Mouse (Mus musculus): ENCODE data around the gene Dlgap3. TPM values are rescaled to one million over a fixed set of nuclear protein-coding genes. Genes with fewer than 3 reads are reported as not detected.

Dlgap3 gene
- polyA plus RNA-seq (2012; ENCODE audit: insufficient read depth, insufficient read length, missing spikeins): not detected in 2 replicates

DNA sequence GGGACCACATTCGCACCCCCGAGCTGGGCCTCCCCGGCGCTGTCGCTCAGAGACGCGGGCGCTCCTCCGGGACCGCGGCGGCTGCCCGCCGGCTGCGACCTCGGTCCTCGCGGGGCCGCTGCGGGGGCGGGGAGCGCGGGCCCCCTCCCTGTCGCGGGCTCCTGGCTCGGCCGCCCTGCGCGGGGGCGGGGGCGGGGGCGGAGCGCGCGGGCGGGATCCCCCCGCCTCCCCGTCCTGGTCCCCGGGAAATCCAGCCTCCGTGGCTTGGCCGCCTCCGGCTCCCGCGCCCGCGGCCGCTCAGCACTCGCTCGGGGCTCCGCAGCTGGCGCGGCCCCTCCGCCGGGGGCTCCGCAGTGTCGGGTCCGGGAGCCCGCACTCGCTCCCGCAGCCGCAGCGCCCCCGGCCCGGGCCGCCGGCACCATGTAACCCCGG, at the start of gene Dlgap3:
Dlgap3 (plus strand) TSS at position 291 of the 432 bp plus-strand sequence.
- Histone ChIP-seq H3K4me3 (ENCODE audit: insufficient read depth, low read depth, low read length) (peak within 1 kb of the TSS; percentile 64), H3K4me1 (ENCODE audit: control insufficient read depth, insufficient read depth, insufficient read length, low read length) (no peaks in the 10 kb centered on the region), H3K27ac (replicated peaks; ENCODE audit: low read depth, low read length) (no peak within 1 kb of the TSS)

DNA sequence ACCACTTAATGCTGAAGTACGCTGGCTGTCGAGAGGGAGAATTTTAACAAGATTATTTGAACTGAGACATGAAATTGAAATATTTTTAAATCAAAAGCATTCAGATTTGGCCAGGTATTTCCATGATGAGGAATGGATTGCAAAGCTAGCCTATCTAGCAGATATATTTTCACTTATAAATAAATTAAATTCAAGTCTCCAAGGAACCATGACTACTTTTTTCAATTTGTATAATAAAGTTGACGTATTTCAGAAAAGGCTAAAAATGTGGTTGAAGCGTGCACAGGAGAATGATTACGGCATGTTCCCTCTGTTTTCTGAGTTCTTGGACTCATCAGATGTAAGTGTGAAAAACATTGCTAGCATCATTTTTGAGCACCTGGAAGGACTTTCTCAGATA, 45.6 kb upstream of the Dlgap3 start, which contains the start of gene Tmem35b:
Tmem35b (plus strand) TSS at position 301 of the 400 bp plus-strand sequence.
- Histone ChIP-seq H3K27ac (replicated peaks; ENCODE audit: low read depth, low read length) (no peak within 1 kb of the TSS), H3K4me1 (ENCODE audit: control insufficient read depth, insufficient read depth, insufficient read length, low read length) (no peaks in the 10 kb centered on the region), H3K4me3 (ENCODE audit: insufficient read depth, low read depth, low read length) (no peak within 1 kb of the TSS)

DNA sequence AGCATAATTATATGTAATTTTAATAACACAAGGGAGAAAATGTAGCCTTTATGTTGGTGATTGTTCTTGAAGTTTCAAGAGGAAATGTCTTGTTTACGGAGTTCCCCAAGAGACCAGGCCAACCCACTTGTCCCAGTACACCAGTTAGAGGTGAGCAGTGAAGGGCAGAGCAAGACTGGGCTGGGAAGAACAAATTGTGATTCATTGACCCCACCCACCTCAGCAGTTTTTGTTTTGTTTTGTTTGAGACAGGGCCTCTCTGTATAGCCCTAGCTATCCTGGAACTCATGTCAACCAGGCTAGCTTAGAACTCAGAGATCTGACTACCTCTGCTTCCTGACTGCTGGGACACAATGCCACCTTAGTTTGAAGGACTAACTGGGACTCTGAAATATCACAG, 44.7 kb upstream of the Dlgap3 start:
- Histone ChIP-seq H3K4me3 (ENCODE audit: insufficient read depth, low read depth, low read length) (no peak overlapping the region), H3K27ac (replicated peaks; ENCODE audit: low read depth, low read length) (no peak overlapping the region), H3K4me1 (ENCODE audit: control insufficient read depth, insufficient read depth, insufficient read length, low read length) (no peaks in the 10 kb centered on the region)

DNA sequence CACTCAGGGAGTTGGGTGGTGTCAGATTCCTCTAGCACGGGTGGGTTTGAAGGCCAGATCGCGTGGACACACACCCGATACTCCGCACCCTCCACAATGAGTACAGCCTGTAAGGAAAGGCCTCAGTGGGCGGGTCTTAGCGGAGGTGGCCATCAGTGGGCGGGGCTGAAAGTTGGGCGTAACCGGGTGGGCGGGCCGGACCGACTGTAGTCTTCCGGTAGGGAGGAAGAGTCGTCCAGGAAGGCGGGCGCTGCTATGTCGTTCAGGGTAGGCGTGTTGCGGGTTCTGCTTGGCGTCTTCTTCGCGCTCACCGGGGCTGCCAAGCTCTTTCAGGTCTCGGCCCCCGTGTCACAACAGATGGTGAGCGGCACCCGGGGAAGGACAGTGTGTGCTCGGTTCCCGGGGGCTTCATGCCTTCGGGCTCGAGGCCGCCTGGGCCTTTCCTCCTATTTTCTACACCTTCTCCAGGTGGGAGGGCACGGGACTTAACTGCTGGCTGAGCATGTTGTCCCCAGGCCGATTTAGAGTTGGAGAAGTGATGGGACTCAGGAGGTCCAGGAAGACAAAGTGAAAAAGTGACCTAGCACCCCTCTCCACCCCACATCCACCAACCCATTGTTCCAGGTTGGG, 43.1 kb upstream of the Dlgap3 start:
- H3K4me3 ChIP-seq (ENCODE audit: insufficient read depth, low read depth, low read length): peak overlapping the region; percentile 64
- no peak overlapping the region for H3K27ac ChIP-seq (replicated peaks; ENCODE audit: low read depth, low read length)
- H3K4me1 ChIP-seq (ENCODE audit: control insufficient read depth, insufficient read depth, insufficient read length, low read length): no peaks in the 10 kb centered on the region

GRCm38 (mm10) chr4:127134687-127135086, 34.3 kb upstream of the Dlgap3 start:
- Histone ChIP-seq H3K27ac (replicated peaks; ENCODE audit: low read depth, low read length) (no peak overlapping the region), H3K4me1 (ENCODE audit: control insufficient read depth, insufficient read depth, insufficient read length, low read length) (no peaks in the 10 kb centered on the region), H3K4me3 (ENCODE audit: insufficient read depth, low read depth, low read length) (no peak overlapping the region)

DNA sequence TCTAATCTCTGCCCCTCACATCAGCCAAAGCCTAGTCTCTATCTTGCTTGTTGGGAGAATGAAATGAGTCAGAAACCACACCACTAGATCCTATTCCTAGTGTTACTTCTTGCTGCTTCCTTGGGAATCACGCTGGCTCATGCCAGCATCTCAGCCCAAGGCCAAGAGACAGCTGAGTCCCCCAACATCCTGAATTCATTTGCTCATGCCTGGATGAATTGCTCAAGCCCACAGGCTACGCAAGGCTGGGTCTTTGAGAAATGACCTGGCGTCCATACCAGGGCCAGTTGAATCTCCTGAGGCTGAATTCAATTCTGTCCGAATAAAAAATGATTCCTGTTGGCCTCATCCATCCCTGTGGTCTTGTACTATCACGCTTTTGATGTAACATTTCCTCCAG, 31.4 kb upstream of the Dlgap3 start:
- H3K27ac ChIP-seq (replicated peaks; ENCODE audit: low read depth, low read length): no peak overlapping the region
- no peak overlapping the region for H3K4me3 ChIP-seq (ENCODE audit: insufficient read depth, low read depth, low read length)
- H3K4me1 ChIP-seq (ENCODE audit: control insufficient read depth, insufficient read depth, insufficient read length, low read length): no peaks in the 10 kb centered on the region

DNA sequence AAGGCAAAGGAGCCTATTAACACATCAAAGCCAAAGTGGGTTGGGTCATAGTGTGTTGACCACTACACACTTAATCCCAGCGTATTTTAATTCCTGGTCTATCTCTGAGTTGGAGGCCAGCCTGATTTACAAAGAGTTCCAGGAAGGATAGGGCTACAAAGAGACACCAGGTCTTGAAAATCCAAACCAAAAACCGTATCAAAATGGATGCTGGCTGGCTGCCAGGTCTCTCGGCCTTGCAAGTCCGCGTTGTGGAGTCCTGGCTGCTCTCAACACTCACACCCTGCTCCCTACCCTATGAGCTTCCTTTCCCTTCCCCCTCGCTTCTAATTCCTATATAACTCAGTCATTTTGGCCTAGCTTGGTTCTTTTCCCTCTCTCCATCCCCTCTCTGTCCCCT, 30.5 kb upstream of the Dlgap3 start:
- H3K27ac ChIP-seq (replicated peaks; ENCODE audit: low read depth, low read length): no peak overlapping the region
- H3K4me3 ChIP-seq (ENCODE audit: insufficient read depth, low read depth, low read length): no peak overlapping the region
- no peaks in the 10 kb centered on the region for H3K4me1 ChIP-seq (ENCODE audit: control insufficient read depth, insufficient read depth, insufficient read length, low read length)

DNA sequence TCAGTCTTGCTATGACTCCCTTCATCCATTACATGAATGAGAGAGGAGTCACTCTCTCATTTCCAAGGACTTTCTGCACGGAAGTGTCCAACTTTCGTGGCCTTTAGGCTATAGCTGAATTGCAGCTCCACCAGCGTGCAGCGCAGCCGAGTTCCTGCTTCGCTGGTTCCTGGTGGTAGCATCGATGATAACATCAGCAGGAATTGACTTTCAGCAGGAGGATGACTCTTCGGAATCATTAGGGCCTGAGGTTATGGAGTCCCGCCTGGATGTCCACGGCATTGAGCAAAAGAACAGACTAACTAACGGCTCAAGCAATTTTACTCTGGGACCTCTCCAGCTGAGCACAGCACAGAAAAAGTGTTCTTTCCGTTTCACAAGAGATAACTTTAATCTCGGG, 19.0 kb upstream of the Dlgap3 start:
- Histone ChIP-seq H3K27ac (replicated peaks; ENCODE audit: low read depth, low read length) (no peak overlapping the region), H3K4me3 (ENCODE audit: insufficient read depth, low read depth, low read length) (no peak overlapping the region), H3K4me1 (ENCODE audit: control insufficient read depth, insufficient read depth, insufficient read length, low read length) (no peaks in the 10 kb centered on the region)

DNA sequence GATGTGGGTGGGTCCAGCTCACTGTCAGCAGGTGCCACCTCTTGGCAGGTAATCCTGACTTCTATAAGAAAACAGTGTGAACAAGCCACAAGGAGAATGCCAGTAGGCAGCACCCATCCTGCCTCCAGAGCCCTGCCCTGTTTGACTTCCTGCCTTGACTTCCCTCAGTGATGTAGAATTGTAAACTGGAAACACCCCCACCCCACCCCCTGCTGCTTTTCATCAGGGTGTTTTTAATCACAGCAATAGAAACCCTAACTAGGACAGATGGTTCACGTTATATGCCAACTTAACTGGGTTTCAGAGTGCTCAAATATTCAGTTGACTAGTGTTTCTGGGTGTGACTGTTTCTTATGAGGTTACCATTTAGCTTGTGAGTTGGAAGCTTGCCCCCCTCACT, 15.7 kb upstream of the Dlgap3 start:
- no peaks in the 10 kb centered on the region for H3K4me1 ChIP-seq (ENCODE audit: control insufficient read depth, insufficient read depth, insufficient read length, low read length)
- H3K4me3 ChIP-seq (ENCODE audit: insufficient read depth, low read depth, low read length): no peak overlapping the region
- H3K27ac ChIP-seq (replicated peaks; ENCODE audit: low read depth, low read length): no peak overlapping the region

GRCm38 (mm10) chr4:127155757-127156156, 13.2 kb upstream of the Dlgap3 start:
- Histone ChIP-seq H3K4me3 (ENCODE audit: insufficient read depth, low read depth, low read length) (no peak overlapping the region), H3K4me1 (ENCODE audit: control insufficient read depth, insufficient read depth, insufficient read length, low read length) (no peaks in the 10 kb centered on the region), H3K27ac (replicated peaks; ENCODE audit: low read depth, low read length) (no peak overlapping the region)

GRCm38 (mm10) chr4:127157746-127158145, 11.3 kb upstream of the Dlgap3 start:
- no peak overlapping the region for H3K27ac ChIP-seq (replicated peaks; ENCODE audit: low read depth, low read length)
- no peaks in the 10 kb centered on the region for H3K4me1 ChIP-seq (ENCODE audit: control insufficient read depth, insufficient read depth, insufficient read length, low read length)
- H3K4me3 ChIP-seq (ENCODE audit: insufficient read depth, low read depth, low read length): no peak overlapping the region

DNA sequence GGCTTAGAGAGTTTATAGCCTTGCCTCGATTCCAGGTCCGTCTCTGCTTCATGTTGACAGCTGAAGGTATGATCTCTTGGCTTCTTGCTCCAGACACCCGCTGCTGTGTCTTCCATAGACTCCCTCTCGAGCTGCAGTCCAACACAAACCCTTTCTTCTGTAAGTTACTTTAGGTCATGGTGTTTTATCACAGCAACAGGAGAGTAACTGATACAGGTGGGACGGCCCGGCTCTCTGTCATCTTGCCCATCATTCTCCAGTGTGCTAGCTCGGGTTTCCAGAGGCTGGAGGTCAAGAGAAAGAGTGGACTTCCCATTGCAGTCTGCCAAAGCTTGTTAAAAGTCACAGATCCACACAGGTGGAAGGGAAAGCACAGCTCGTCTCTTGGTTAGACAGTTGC, 5.1 kb upstream of the Dlgap3 start:
- H3K4me1 ChIP-seq (ENCODE audit: control insufficient read depth, insufficient read depth, insufficient read length, low read length): no peaks in the 10 kb centered on the region
- H3K27ac ChIP-seq (replicated peaks; ENCODE audit: low read depth, low read length): no peak overlapping the region
- H3K4me3 ChIP-seq (ENCODE audit: insufficient read depth, low read depth, low read length): no peak overlapping the region

DNA sequence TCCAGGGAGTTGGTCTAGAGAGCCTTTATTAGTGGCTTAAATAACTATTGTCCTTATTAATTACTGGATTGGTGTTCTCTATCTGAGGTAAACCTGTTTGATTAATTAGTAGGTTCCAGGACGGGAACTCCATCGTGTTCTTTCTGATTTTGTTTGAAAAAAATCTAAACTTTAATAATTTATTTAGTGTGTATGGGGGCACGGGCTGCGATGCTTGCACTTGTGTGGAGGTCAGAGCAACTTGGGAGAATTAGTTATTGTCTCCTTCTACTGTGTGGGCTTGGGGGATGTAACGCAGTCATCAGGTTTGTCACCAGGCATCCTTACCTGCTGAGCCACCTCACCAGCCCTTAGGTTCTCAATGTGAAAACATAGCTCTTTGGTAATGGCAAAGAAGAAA, 1.9 kb upstream of the Dlgap3 start:
- H3K4me1 ChIP-seq (ENCODE audit: control insufficient read depth, insufficient read depth, insufficient read length, low read length): no peaks in the 10 kb centered on the region
- H3K27ac ChIP-seq (replicated peaks; ENCODE audit: low read depth, low read length): no peak overlapping the region
- H3K4me3 ChIP-seq (ENCODE audit: insufficient read depth, low read depth, low read length): no peak overlapping the region

GRCm38 (mm10) chr4:127167731-127168130, 1.3 kb upstream of the Dlgap3 start:
- Histone ChIP-seq H3K4me3 (ENCODE audit: insufficient read depth, low read depth, low read length) (no peak overlapping the region), H3K27ac (replicated peaks; ENCODE audit: low read depth, low read length) (no peak overlapping the region), H3K4me1 (ENCODE audit: control insufficient read depth, insufficient read depth, insufficient read length, low read length) (no peaks in the 10 kb centered on the region)

DNA sequence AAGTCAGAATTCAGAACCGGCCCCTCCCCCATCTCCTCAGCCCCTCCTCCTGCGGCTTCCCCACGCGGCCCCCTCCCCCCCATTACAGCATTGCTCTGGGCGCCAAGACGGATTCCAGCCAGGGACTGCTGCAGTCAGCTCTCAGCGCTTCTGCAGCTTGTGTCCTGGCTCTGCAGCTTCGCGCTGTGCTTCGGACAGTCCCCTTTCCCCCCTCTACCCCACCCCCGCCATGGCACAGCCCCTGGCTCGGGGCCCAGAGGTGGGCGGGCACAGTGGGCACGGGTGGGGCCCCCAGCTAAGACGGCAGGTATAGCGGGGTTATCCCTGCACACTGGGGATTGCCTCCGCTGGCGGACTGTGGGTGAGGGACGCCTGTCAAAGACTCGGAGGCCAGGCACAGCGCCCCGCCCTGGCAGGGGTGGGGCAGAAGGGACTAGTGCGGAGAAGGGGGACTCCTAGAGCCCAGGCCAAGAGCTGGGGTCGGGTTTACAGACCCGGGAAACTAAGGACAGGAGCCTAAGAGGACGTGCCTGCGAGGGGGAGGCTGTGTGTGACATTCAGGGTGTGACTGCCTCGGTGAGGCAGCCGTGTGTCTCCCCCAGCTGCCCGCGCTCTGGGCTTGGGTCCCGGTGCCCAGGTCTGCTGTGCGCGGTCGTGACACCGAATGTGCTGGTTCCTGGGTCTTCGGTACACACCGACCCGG, 642 bp upstream of the Dlgap3 start:
- Histone ChIP-seq H3K4me1 (ENCODE audit: control insufficient read depth, insufficient read depth, insufficient read length, low read length) (no peaks in the 10 kb centered on the region), H3K27ac (replicated peaks; ENCODE audit: low read depth, low read length) (no peak overlapping the region), H3K4me3 (ENCODE audit: insufficient read depth, low read depth, low read length) (peak overlapping the region; percentile 64)

Measured in brown adipose tissue, adult 24 weeks (tissue).